Mouse (Mus musculus) v-Abl transformed pro-B cells (cell line): ENCODE data around the gene Rnf144a.

Experiments
- in situ Hi-C, 2 experiments: fragments of 400-800 bp; cut with MboI; formaldehyde crosslinking; loops; one replicate each; pipeline ENCODE4 v1.15.1; 2025; ENCODE audit not compliant: unreplicated experiment in 2 of 2

Gene Rnf144a

GRCm38 (mm10) chr12:26411841-26412450 is 3.1 kb downstream of the Rnf144a start:
- in situ Hi-C loops, result no loop called here

GRCm38 (mm10) chr12:26410443-26410842 is 4.6 kb downstream of the Rnf144a start:
- in situ Hi-C loops, result no loop called here

GRCm38 (mm10) chr12:26408707-26409106 is 6.3 kb downstream of the Rnf144a start:
- in situ Hi-C loops, result no loop called here

GRCm38 (mm10) chr12:26404781-26405702 is 10.0 kb downstream of the Rnf144a start:
- in situ Hi-C loops, result no loop called here

GRCm38 (mm10) chr12:26403372-26404125 is 11.5 kb downstream of the Rnf144a start:
- in situ Hi-C loops, result no loop called here

GRCm38 (mm10) chr12:26401696-26402470 is 13.2 kb downstream of the Rnf144a start:
- in situ Hi-C loops, result no loop called here

- in situ Hi-C loops, result no loop called here
These were observed 13.8 kb downstream of the Rnf144a start for GRCm38 (mm10) chr12:26401254-26401653.

- in situ Hi-C loops, result no loop called here
These were observed 14.3 kb downstream of the Rnf144a start for GRCm38 (mm10) chr12:26400762-26401161.

GRCm38 (mm10) chr12:26399391-26399790 is 15.7 kb downstream of the Rnf144a start:
- in situ Hi-C loops, result no loop called here

- in situ Hi-C loops, result no loop called here
These were observed 16.5 kb downstream of the Rnf144a start for GRCm38 (mm10) chr12:26398597-26398996.

GRCm38 (mm10) chr12:26394485-26395470 is 20.3 kb downstream of the Rnf144a start:
- in situ Hi-C loops, result no loop called here

- in situ Hi-C loops, result no loop called here
These were observed 21.8 kb downstream of the Rnf144a start for GRCm38 (mm10) chr12:26393291-26393690.

- in situ Hi-C loops, result no loop called here
These were observed 23.9 kb downstream of the Rnf144a start for GRCm38 (mm10) chr12:26391162-26391561.

- in situ Hi-C loops, result no loop called here
These were observed 27.5 kb downstream of the Rnf144a start for GRCm38 (mm10) chr12:26387523-26387922.

GRCm38 (mm10) chr12:26386947-26387346 is 28.1 kb downstream of the Rnf144a start:
- in situ Hi-C loops, result no loop called here

GRCm38 (mm10) chr12:26386189-26386588 is 28.9 kb downstream of the Rnf144a start:
- in situ Hi-C loops, result no loop called here

- in situ Hi-C loops, result no loop called here
These were observed 29.3 kb downstream of the Rnf144a start for GRCm38 (mm10) chr12:26385735-26386134.

- in situ Hi-C loops, result no loop called here
These were observed 33.3 kb downstream of the Rnf144a start for GRCm38 (mm10) chr12:26381730-26382129.

GRCm38 (mm10) chr12:26379797-26380196 is 35.3 kb downstream of the Rnf144a start:
- in situ Hi-C loops, result no loop called here
